Mouse (Mus musculus) midbrain, embryonic 10.5 days (tissue): Measurements from ENCODE around the gene Kat8. TPM values are rescaled to one million over a fixed set of nuclear protein-coding genes. Genes with fewer than 3 reads are reported as not detected.
A peak's percentile ranks its signal among the peaks of the same experiment; 100 is the strongest.
"Not testable (repeated sequence)": the region's sequence is repeated elsewhere in the genome, so short reads cannot be mapped to it uniquely, and the experiment has no call there.

ENCODE experiments used
- DNase-seq: peaks from one replicate; pipeline ENCODE4 v3.0.0-alpha.2; 2017; ENCODE audit warnings: low spot score
- H3K27ac ChIP-seq: fragments of 300-500 bp; sonication (generic); replicated peaks from 2 replicates; pipeline ENCODE4 v1.5.1; 2016; ENCODE audit warnings: mild to moderate bottlenecking
- H3K27me3 ChIP-seq: fragments of 300-500 bp; sonication (generic); 2 replicates; pipeline ENCODE4 v1.6.1; 2016; ENCODE audit warnings: low read depth, mild to moderate bottlenecking; ENCODE audit not compliant: poor library complexity, severe bottlenecking
- H3K36me3 ChIP-seq: fragments of 300-500 bp; sonication (generic); 2 replicates; pipeline ENCODE4 v1.6.1; 2016; ENCODE audit warnings: mild to moderate bottlenecking, moderate library complexity
- H3K4me1 ChIP-seq: fragments of 300-500 bp; sonication (generic); 2 replicates; pipeline ENCODE4 v1.6.1; 2016
- H3K4me3 ChIP-seq: fragments of 300-500 bp; sonication (generic); 2 replicates; pipeline ENCODE4 v1.5.1; 2016; ENCODE audit warnings: mild to moderate bottlenecking, moderate library complexity
- H3K9me3 ChIP-seq: fragments of 300-500 bp; sonication (generic); replicated peaks from 2 replicates; pipeline ENCODE4 v1.6.1; 2016; ENCODE audit warnings: mild to moderate bottlenecking
- WGBS: fragments of 180-500 bp; shearing (Covaris S2); methylation state at CpG from one replicate; pipeline ENCODE4 v1.1.7; 2016; 5-methylcytosine and 5-hydroxymethylcytosine counted together
- polyA plus RNA-seq: library from polyadenylated mRNA; unstranded; fragments of >200 nt; fragmentation: Nextera tagmentation; extraction: Ambion mirVana; gene quantifications from 2 replicates; pipeline ENCODE4 v1.2.1, GENCODE M21; 2016

Kat8 gene
- polyA plus RNA-seq, 1 experiment from 2014 or later, result 52.4 TPM

GRCm38 (mm10) chr7:127926846-127927245 is 14.5 kb downstream of the Kat8 start:
- no peak for DNase-seq
- Histone ChIP-seq H3K9me3 (no peaks in the 10 kb centered on the region), H3K4me1 (peaks cover 19% of the 10 kb centered on the region), H3K4me3 (no peak overlapping the region; the same call in 1 of the 2 replicates), H3K27ac (no peak overlapping the region), H3K36me3 (peaks cover 61% of the 10 kb centered on the region), H3K27me3 (peaks cover 36% of the 10 kb centered on the region)
- 85% methylated on average over 11 of the region's 11 CpGs for WGBS

GRCm38 (mm10) chr7:127927726-127928125 is 15.4 kb downstream of the Kat8 start:
- 87% methylated on average over 11 of the region's 11 CpGs for WGBS
- Histone ChIP-seq H3K36me3 (peaks cover 52% of the 10 kb centered on the region), H3K4me3 (no peak overlapping the region), H3K9me3 (no peaks in the 10 kb centered on the region), H3K4me1 (peaks cover 28% of the 10 kb centered on the region), H3K27me3 (peaks cover 36% of the 10 kb centered on the region), H3K27ac (no peak overlapping the region)
- DNase-seq, result no peak

GRCm38 (mm10) chr7:127928596-127928995 is 16.3 kb downstream of the Kat8 start:
- Histone ChIP-seq H3K9me3 (no peaks in the 10 kb centered on the region), H3K27ac (no peak overlapping the region), H3K27me3 (peaks cover 36% of the 10 kb centered on the region), H3K4me1 (peaks cover 37% of the 10 kb centered on the region), H3K4me3 (no peak overlapping the region), H3K36me3 (peaks cover 44% of the 10 kb centered on the region)
- DNase-seq, result no peak
- 46% methylated on average over 5 of the region's 5 CpGs for WGBS

GRCm38 (mm10) chr7:127929923-127930322 is 17.6 kb downstream of the Kat8 start, which contains the start of gene Prss8:
Gene Prss8 (minus strand): TSS chr7:127930104.
- no peak for DNase-seq
- 12% methylated on average over 6 of the region's 6 CpGs for whole genome bisulfite sequencing
- Histone ChIP-seq H3K4me1 (peaks cover 50% of the 10 kb centered on the region), H3K36me3 (peaks cover 31% of the 10 kb centered on the region), H3K27me3 (peaks cover 36% of the 10 kb centered on the region), H3K27ac (no peak within 1 kb of the TSS; the same call in 1 of the 2 replicates), H3K4me3 (peak within 1 kb of the TSS; percentile 34), H3K9me3 (no peaks in the 10 kb centered on the region)

- H3K36me3 ChIP-seq, result peaks cover 23% of the 10 kb centered on the region
- peaks cover 36% of the 10 kb centered on the region for H3K27me3 ChIP-seq
- no peak overlapping the region for H3K4me3 ChIP-seq
- WGBS, result 87% methylated on average over 5 of the region's 5 CpGs
- no peaks in the 10 kb centered on the region for H3K9me3 ChIP-seq
- H3K4me1 ChIP-seq, result peaks cover 54% of the 10 kb centered on the region
- no peak overlapping the region for H3K27ac ChIP-seq
- no peak for DNase-seq
Observed at GRCm38 (mm10) chr7:127930636-127931035, 18.3 kb downstream of the Kat8 start.

GRCm38 (mm10) chr7:127931351-127932135 is 19.2 kb downstream of the Kat8 start:
- Histone ChIP-seq H3K27ac (peak overlapping the region; percentile 70), H3K4me3 (no peak overlapping the region; the same call in 1 of the 2 replicates), H3K9me3 (no peaks in the 10 kb centered on the region), H3K36me3 (peaks cover 14% of the 10 kb centered on the region), H3K27me3 (peaks cover 41% of the 10 kb centered on the region), H3K4me1 (peaks cover 63% of the 10 kb centered on the region)
- DNase-seq, result peak; percentile 28
- WGBS, result 35% methylated on average over 13 of the region's 13 CpGs

GRCm38 (mm10) chr7:127932273-127933031 is 20.1 kb downstream of the Kat8 start:
- Histone ChIP-seq H3K4me3 (peak overlapping the region; percentile 11; the same call in 1 of the 2 replicates), H3K9me3 (no peaks in the 10 kb centered on the region), H3K36me3 (0 out of 2 replicates have a peak, but pooled peaks cover 6% of the 10 kb centered on the region), H3K27me3 (peaks cover 39% of the 10 kb centered on the region), H3K4me1 (peaks cover 63% of the 10 kb centered on the region), H3K27ac (peak overlapping the region; percentile 70)
- peak; percentile 57 for DNase-seq
- WGBS, result 11% methylated on average over 13 of the region's 13 CpGs

GRCm38 (mm10) chr7:127934075-127934474 is 21.8 kb downstream of the Kat8 start:
- H3K27me3 ChIP-seq, result peaks cover 23% of the 10 kb centered on the region
- no peaks in the 10 kb centered on the region for H3K36me3 ChIP-seq
- peaks cover 59% of the 10 kb centered on the region for H3K4me1 ChIP-seq
- no peak for DNase-seq
- H3K27ac ChIP-seq, result peak overlapping the region; percentile 87; the same call in 1 of the 2 replicates
- 86% methylated on average over 5 of the region's 5 CpGs for WGBS
- peak overlapping the region; percentile 18; the same call in 1 of the 2 replicates for H3K4me3 ChIP-seq
- no peaks in the 10 kb centered on the region for H3K9me3 ChIP-seq

- peaks cover 52% of the 10 kb centered on the region for H3K4me1 ChIP-seq
- peak; percentile 94 for DNase-seq
- peak overlapping the region; percentile 70 for H3K4me3 ChIP-seq
- no peaks in the 10 kb centered on the region for H3K36me3 ChIP-seq
- H3K27me3 ChIP-seq, result peaks cover 12% of the 10 kb centered on the region
- peak overlapping the region; percentile 87 for H3K27ac ChIP-seq
- 7% methylated on average over 32 of the region's 32 CpGs for WGBS
- no peaks in the 10 kb centered on the region for H3K9me3 ChIP-seq
Observed at GRCm38 (mm10) chr7:127935028-127935722, 22.9 kb downstream of the Kat8 start.

- H3K27ac ChIP-seq, result peak overlapping the region; percentile 87
- peaks cover 6% of the 10 kb centered on the region for H3K27me3 ChIP-seq
- DNase-seq, result no peak
- under 1% methylated on average over 38 of the region's 38 CpGs for WGBS
- H3K9me3 ChIP-seq, result no peaks in the 10 kb centered on the region
- H3K4me3 ChIP-seq, result peak overlapping the region; percentile 70
- no peaks in the 10 kb centered on the region for H3K36me3 ChIP-seq
- peaks cover 52% of the 10 kb centered on the region for H3K4me1 ChIP-seq
Observed at GRCm38 (mm10) chr7:127935748-127936159, 23.4 kb downstream of the Kat8 start.

GRCm38 (mm10) chr7:127936216-127936884 is 24.0 kb downstream of the Kat8 start:
- peak overlapping the region; percentile 87 for H3K27ac ChIP-seq
- WGBS, result 60% methylated on average over 18 of the region's 18 CpGs
- peak overlapping the region; percentile 70 for H3K4me3 ChIP-seq
- no peaks in the 10 kb centered on the region for H3K36me3 ChIP-seq
- peak; percentile 19 for DNase-seq
- H3K4me1 ChIP-seq, result peaks cover 49% of the 10 kb centered on the region
- H3K9me3 ChIP-seq, result no peaks in the 10 kb centered on the region
- peaks cover 6% of the 10 kb centered on the region for H3K27me3 ChIP-seq

GRCm38 (mm10) chr7:127942097-127942496 is 29.8 kb downstream of the Kat8 start:
- peaks cover 38% of the 10 kb centered on the region for H3K27me3 ChIP-seq
- not testable (repeated sequence) for H3K4me1 ChIP-seq, H3K9me3 ChIP-seq, H3K4me3 ChIP-seq, DNase-seq, H3K36me3 ChIP-seq, H3K27ac ChIP-seq
- 54% methylated on average over 2 of the region's 2 CpGs for WGBS
